Comparison of ENCODE assay signal across 20 mouse cellular contexts in the genomic region with DNA sequence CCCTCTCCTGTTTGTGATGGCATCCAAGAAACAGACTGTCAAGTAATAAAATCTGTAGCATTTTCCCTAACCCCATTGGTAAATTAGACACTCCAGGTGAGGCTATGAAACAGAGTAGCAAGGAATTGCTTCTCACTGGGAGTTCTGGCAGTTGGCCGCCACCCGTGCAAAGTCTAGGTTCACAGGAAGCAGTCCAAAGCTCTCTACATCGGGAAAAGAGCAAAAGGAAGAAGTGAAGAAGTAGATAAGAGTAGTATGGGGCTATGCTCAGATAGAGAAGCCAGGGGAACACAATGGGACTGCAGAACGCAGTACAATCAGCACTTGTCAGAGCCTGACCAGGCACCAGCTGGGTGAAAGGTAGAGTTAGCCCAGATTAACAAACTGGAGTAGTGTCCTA.
DNase-seq lines count a peak whose midpoint lies in the region; ATAC-seq and TF ChIP-seq lines count a peak whose summit lies in the region.
"Had no signal": no experiment of that assay in that cellular context is flagged by ENCODE, and none has a peak within 500 bp of the region (broad histone marks: within the 10 kb centered on the region; RNA-seq: fewer than 3 reads in every experiment).

No protein-coding gene starts in this region.

- no peak overlapping the region for H3K27ac ChIP-seq in intestine, embryonic 15.5 days
- H3K27ac ChIP-seq in intestine, postnatal 0 days (ENCODE audit: low read depth, low read length) = no peak overlapping the region
- H3K27ac ChIP-seq: embryonic facial prominence, embryonic 10.5 days; embryonic facial prominence, embryonic 12.5 days; forebrain, embryonic 13.5 days; forebrain, embryonic 15.5 days had no signal

- no peak overlapping the region for H3K4me3 ChIP-seq in intestine, embryonic 15.5 days (replicated peaks)
- H3K4me3 ChIP-seq in intestine, postnatal 0 days (ENCODE audit: low read depth, low read length) = no peak overlapping the region
- H3K4me3 ChIP-seq: embryonic facial prominence, embryonic 10.5 days; embryonic facial prominence, embryonic 12.5 days; forebrain, embryonic 13.5 days; forebrain, embryonic 15.5 days had no signal

- TF ChIP-seq CTCF in intestine, postnatal 0 days (IDR thresholded peaks at IDR 0.05; ENCODE audit: low read depth) = no peak

- H3K9ac ChIP-seq in intestine, embryonic 15.5 days = no peak overlapping the region
- H3K9ac ChIP-seq in intestine, postnatal 0 days (ENCODE audit: low read depth, low read length) = no peak overlapping the region
- H3K9ac ChIP-seq: embryonic facial prominence, embryonic 12.5 days; forebrain, embryonic 13.5 days; forebrain, embryonic 15.5 days; forebrain, postnatal 0 days had no signal

- H3K4me2 ChIP-seq in intestine, embryonic 15.5 days (replicated peaks) = no peak overlapping the region
- H3K4me2 ChIP-seq in intestine, postnatal 0 days (replicated peaks; ENCODE audit: low read depth) = no peak overlapping the region
- H3K4me2 ChIP-seq: embryonic facial prominence, embryonic 12.5 days; forebrain, embryonic 13.5 days; forebrain, embryonic 15.5 days had no signal

- no peaks in the 10 kb centered on the region for H3K9me3 ChIP-seq in intestine, embryonic 15.5 days
- no peaks in the 10 kb centered on the region for H3K9me3 ChIP-seq in intestine, postnatal 0 days (ENCODE audit: control insufficient read depth)
- H3K9me3 ChIP-seq: embryonic facial prominence, embryonic 10.5 days; embryonic facial prominence, embryonic 12.5 days; forebrain, embryonic 13.5 days; forebrain, embryonic 15.5 days had no signal

- H3K27me3 ChIP-seq in intestine, embryonic 15.5 days (replicated peaks) = no peaks in the 10 kb centered on the region
- H3K27me3 ChIP-seq in intestine, postnatal 0 days (replicated peaks; ENCODE audit: control insufficient read depth, insufficient read depth, low read length) = no peaks in the 10 kb centered on the region
- H3K27me3 ChIP-seq: embryonic facial prominence, embryonic 12.5 days; forebrain, embryonic 13.5 days; forebrain, embryonic 15.5 days had no signal

- H3K36me3 ChIP-seq in intestine, embryonic 15.5 days = no peaks in the 10 kb centered on the region
- H3K36me3 ChIP-seq in intestine, postnatal 0 days (ENCODE audit: control insufficient read depth, insufficient read depth) = no peaks in the 10 kb centered on the region
- H3K36me3 ChIP-seq: embryonic facial prominence, embryonic 10.5 days; embryonic facial prominence, embryonic 12.5 days; forebrain, embryonic 15.5 days had no signal

- peak; percentile 36; the same call in 1 of the 2 replicates for ATAC-seq in intestine, embryonic 15.5 days
- no peak for ATAC-seq in intestine, postnatal 0 days
- ATAC-seq: forebrain, embryonic 13.5 days; forebrain, embryonic 15.5 days; forebrain, postnatal 0 days had no signal

- DNase-seq in testis, postnatal 14 days (ENCODE audit: low spot score) = peak; percentile 44
- no peak for DNase-seq in testis, postnatal 10 days (ENCODE audit: low spot score)
- no peak for DNase-seq in embryo, embryonic 9.5 days (ENCODE audit: extremely low spot score)
- DNase-seq: adrenal gland, adult 2 months; adrenal gland, postnatal 10 days; adrenal gland, postnatal 25 days; cerebellum, adult 11 months; cerebellum, adult 18-20 months; cerebellum, adult 8-10 months; cerebellum, adult 9-11 months; cerebellum, postnatal 14 days; cerebellum, postnatal 36 days; embryo, embryonic 11 days; forebrain, postnatal 0 days had no signal

- WGBS in intestine, embryonic 15.5 days = 63% methylated on average over 4 of the region's 4 CpGs
- 36% methylated on average over 4 of the region's 4 CpGs for WGBS in intestine, postnatal 0 days

- H3K4me1 ChIP-seq in intestine, embryonic 15.5 days (replicated peaks) = no peaks in the 10 kb centered on the region
- H3K4me1 ChIP-seq in intestine, postnatal 0 days (replicated peaks; ENCODE audit: control insufficient read depth, insufficient read depth, low read length) = no peaks in the 10 kb centered on the region
- H3K4me1 ChIP-seq: embryonic facial prominence, embryonic 12.5 days; forebrain, embryonic 13.5 days; forebrain, embryonic 15.5 days had no signal
